Mouse (Mus musculus) limb, embryonic 13.5 days (tissue): ENCODE data around the gene Taar7e. TPM values are rescaled to one million over a fixed set of nuclear protein-coding genes. Genes with fewer than 3 reads are reported as not detected.
"Not testable (repeated sequence)": the region's sequence is repeated elsewhere in the genome, so short reads cannot be mapped to it uniquely, and the experiment has no call there.

Experiments
- ATAC-seq: fragments of 200-750 bp; cut with Nextera tagmentation; 2 replicates; pipeline ENCODE4 v1.8.0; 2017; ENCODE audit warnings: low read depth, moderate number of reproducible peaks, moderate TSS enrichment; ENCODE audit not compliant: low FRiP score
- H3K27ac ChIP-seq: fragments of 300-500 bp; sonication (generic); 2 replicates; pipeline ENCODE4 v1.5.1; 2015; ENCODE audit warnings: inconsistent platforms, mild to moderate bottlenecking, moderate library complexity
- H3K27me3 ChIP-seq: fragments of 300-500 bp; sonication (generic); 2 replicates; pipeline ENCODE4 v1.6.1; 2015; ENCODE audit warnings: mild to moderate bottlenecking, inconsistent platforms
- H3K36me3 ChIP-seq: fragments of 300-500 bp; sonication (generic); 2 replicates; pipeline ENCODE4 v1.6.1; 2015; ENCODE audit warnings: inconsistent platforms, mild to moderate bottlenecking, moderate library complexity
- H3K4me1 ChIP-seq: fragments of 300-500 bp; sonication (generic); 2 replicates; pipeline ENCODE4 v1.6.1; 2015; ENCODE audit warnings: inconsistent platforms
- H3K4me2 ChIP-seq: fragments of 300-500 bp; sonication (generic); replicated peaks from 2 replicates; pipeline ENCODE4 v1.6.1; 2015; ENCODE audit warnings: inconsistent platforms, mild to moderate bottlenecking, moderate library complexity
- H3K4me3 ChIP-seq: fragments of 300-500 bp; sonication (generic); 2 replicates; pipeline ENCODE4 v1.5.1; 2015; ENCODE audit warnings: moderate library complexity, mild to moderate bottlenecking, inconsistent platforms
- H3K9ac ChIP-seq: fragments of 300-500 bp; sonication (generic); 2 replicates; pipeline ENCODE4 v1.6.1; 2015; ENCODE audit warnings: mild to moderate bottlenecking, inconsistent platforms
- H3K9me3 ChIP-seq: fragments of 300-500 bp; sonication (generic); 2 replicates; pipeline ENCODE4 v1.6.1; 2016; ENCODE audit warnings: inconsistent platforms
- WGBS: fragments of 180-500 bp; shearing (Covaris S2); methylation state at CpG from one replicate; pipeline ENCODE4 v1.1.7; 2015; 5-methylcytosine and 5-hydroxymethylcytosine counted together
- polyA plus RNA-seq: library from polyadenylated mRNA; unstranded; fragments of >200 nt; fragmentation: Nextera tagmentation; extraction: Ambion mirVana; gene quantifications from 2 replicates; pipeline ENCODE4 v1.2.1, GENCODE M21; 2015

Gene Taar7e
- not detected in 2 replicates for polyA plus RNA-seq

DNA sequence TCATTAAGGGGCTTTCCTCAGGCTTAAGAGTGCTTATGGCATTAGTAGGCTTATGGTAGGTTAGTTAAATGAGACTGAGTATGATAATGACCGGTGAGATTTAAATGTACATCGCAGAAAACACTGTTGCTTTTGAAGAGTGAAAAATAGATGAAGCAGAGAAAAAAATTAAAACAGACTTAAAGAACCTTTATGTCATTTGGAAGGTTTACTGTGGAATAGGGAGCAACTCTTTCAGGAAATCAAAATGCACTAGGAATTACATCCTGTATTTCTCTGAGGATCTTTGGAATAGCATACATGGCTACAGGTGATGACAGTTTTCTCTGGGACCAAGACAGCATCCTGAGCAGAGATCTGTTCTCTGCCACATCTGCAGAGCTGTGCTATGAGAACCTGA is at the start of gene Taar7e:
Gene Taar7e, plus strand, starts transcription at position 301 of the 400 bp plus-strand sequence.
- H3K9me3 ChIP-seq, result no peaks in the 10 kb centered on the region
- H3K4me1 ChIP-seq, result no peaks in the 10 kb centered on the region
- no peaks in the 10 kb centered on the region for H3K27me3 ChIP-seq
- no peak within 1 kb of the TSS for H3K27ac ChIP-seq
- no peaks in the 10 kb centered on the region for H3K36me3 ChIP-seq
- no peak within 1 kb of the TSS for H3K4me3 ChIP-seq
- H3K9ac ChIP-seq, result no peak within 1 kb of the TSS
- 94% methylated on average over 2 of the region's 2 CpGs for WGBS
- no peak within 1 kb of the TSS for H3K4me2 ChIP-seq
- no peak for ATAC-seq

DNA sequence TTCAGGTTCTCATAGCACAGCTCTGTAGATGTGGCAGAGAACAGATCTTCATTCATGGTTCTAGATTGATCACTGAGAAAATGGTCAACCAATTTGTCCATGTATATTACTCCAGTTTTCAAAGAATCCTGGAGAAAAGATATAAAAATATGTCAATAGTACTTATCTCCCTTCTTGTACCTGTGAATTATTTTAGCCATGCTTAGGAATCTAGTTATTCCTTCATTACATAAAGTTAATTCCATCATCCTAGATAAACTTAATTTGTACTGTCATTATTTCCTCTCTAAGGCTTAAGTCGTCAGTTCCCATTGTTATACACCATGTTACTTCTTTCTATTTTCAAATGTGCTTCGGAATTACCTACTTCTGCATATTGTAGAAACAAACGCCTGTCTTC is 44.0 kb upstream of the Taar7e start, which contains the start of gene Taar7a:
Gene Taar7a, minus strand, starts transcription at position 101 of the 400 bp plus-strand sequence.
- Histone ChIP-seq H3K36me3 (no peaks in the 10 kb centered on the region), H3K27ac (no peak within 1 kb of the TSS), H3K9ac (no peak within 1 kb of the TSS), H3K4me3 (no peak within 1 kb of the TSS), H3K4me2 (no peak within 1 kb of the TSS), H3K27me3 (no peaks in the 10 kb centered on the region), H3K4me1 (no peaks in the 10 kb centered on the region), H3K9me3 (no peaks in the 10 kb centered on the region)
- ATAC-seq, result no peak
- 79% methylated on average over 3 of the region's 3 CpGs for WGBS

DNA sequence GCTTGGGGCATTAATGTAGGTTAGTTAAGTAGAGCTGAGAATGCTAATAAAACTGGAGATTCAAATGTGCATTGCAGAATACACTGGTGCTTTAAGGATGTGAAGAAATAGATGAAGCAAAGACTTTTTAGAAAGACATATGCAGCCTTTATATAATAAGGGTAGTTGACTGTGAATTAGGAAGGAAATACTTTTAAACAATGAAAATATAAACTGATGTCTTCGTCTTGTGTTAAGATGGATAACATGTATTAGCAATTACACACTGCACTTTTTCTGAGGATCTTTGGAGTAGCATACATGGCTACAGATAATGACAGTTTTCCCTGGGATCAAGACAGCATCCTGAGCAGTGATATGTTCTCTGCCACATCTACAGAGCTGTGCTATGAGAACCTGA is 37.8 kb upstream of the Taar7e start, which contains the start of gene Taar7b:
Gene Taar7b, plus strand, starts transcription at position 301 of the 400 bp plus-strand sequence.
- Histone ChIP-seq H3K4me2 (no peak within 1 kb of the TSS), H3K27ac (no peak within 1 kb of the TSS), H3K9me3 (no peaks in the 10 kb centered on the region), H3K36me3 (no peaks in the 10 kb centered on the region), H3K4me1 (no peaks in the 10 kb centered on the region), H3K9ac (no peak within 1 kb of the TSS), H3K4me3 (no peak within 1 kb of the TSS), H3K27me3 (no peaks in the 10 kb centered on the region)
- no peak for ATAC-seq
- WGBS, result 85% methylated on average over 1 of the region's 1 CpGs

DNA sequence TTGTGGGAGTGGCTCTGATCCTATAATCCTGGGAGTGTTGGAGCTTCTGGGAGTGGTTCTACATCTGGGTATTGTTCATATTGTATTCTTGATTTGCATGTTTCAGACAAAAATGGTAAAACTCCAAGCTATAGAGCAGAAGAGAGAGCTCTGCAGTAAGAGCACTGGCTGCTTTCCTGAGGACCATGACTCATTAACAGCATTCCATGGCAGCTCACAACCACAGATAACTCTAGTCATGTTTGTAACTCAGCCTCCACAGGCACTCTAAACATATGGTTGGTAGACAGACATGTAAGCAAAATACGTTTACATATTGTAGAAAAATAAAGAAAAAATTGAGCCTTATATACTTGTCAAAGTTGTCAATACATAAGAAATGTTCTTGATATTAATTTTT is 31.0 kb upstream of the Taar7e start:
- no peak for ATAC-seq
- no peak overlapping the region for H3K4me3 ChIP-seq
- no peaks in the 10 kb centered on the region for H3K36me3 ChIP-seq
- H3K9me3 ChIP-seq, result no peaks in the 10 kb centered on the region
- H3K9ac ChIP-seq, result no peak overlapping the region
- no peaks in the 10 kb centered on the region for H3K4me1 ChIP-seq
- H3K27me3 ChIP-seq, result no peaks in the 10 kb centered on the region
- 81% methylated on average over 1 of the region's 1 CpGs for WGBS
- no peak overlapping the region for H3K27ac ChIP-seq
- no peak overlapping the region for H3K4me2 ChIP-seq

DNA sequence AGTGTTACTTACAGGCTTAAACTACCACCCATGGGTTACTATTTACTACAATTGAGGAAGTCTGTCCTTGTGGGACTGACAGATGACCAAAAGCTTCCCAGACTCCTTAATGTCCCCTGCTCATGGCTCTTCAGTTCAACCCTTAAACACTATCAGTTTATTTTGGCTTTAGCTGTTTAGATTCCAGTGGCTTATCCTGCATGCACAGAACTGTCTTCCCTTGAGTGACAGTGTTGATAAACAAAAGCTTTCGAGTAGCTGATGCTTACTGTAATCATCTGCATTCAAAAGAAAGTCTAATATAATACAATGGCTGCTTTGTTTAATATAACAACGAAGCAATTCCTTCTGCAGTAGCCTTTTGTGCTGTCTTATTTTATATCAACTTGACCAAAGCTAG is 30.4 kb upstream of the Taar7e start:
- Histone ChIP-seq H3K4me2 (no peak overlapping the region), H3K27me3 (no peaks in the 10 kb centered on the region), H3K9ac (no peak overlapping the region), H3K4me1 (no peaks in the 10 kb centered on the region), H3K36me3 (no peaks in the 10 kb centered on the region), H3K4me3 (no peak overlapping the region), H3K27ac (no peak overlapping the region), H3K9me3 (no peaks in the 10 kb centered on the region)
- WGBS, result 67% methylated on average over 2 of the region's 2 CpGs
- ATAC-seq, result no peak

DNA sequence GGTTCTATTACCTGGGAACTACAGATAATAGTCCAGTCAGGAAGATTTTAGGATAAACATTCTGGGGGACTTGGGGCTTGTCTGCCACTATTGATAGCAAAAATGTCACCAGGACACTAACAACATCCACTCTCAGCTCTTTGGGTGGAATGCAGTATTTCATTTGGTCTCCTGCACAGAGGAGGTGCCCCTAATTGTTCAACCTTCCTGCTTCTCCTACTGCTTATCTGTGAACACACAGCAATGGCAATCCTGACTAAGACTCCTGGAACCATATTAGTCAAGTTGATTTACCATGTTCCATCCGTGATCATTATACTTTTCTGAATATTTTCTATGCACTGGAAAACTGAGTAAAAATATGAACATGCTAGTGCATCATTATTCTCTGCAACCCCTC is 29.3 kb upstream of the Taar7e start:
- Histone ChIP-seq H3K36me3 (no peaks in the 10 kb centered on the region), H3K4me2 (no peak overlapping the region), H3K9me3 (no peaks in the 10 kb centered on the region), H3K9ac (no peak overlapping the region), H3K27ac (no peak overlapping the region), H3K4me1 (no peaks in the 10 kb centered on the region), H3K27me3 (no peaks in the 10 kb centered on the region), H3K4me3 (no peak overlapping the region)
- no peak for ATAC-seq
- WGBS, result 89% methylated on average over 1 of the region's 1 CpGs

DNA sequence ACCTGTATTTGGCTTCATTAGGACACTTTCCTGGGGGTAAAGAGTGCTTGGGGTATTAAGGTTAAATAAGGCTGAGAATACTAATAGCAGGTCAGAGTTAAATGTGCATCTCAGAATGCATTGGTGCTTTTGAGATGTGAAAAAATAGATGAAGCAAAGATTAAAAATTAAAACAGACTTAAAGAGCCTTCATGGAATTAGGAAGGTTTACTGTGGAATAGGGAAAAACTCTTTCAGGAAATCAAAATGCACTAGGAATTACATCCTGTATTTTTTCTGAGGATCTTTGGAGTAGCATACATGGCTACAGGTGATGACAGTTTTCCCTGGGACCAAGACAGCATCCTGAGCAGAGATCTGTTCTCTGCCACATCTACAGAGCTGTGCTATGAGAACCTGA is 10.5 kb upstream of the Taar7e start, which contains the start of gene Taar7d:
Gene Taar7d, plus strand, starts transcription at position 301 of the 400 bp plus-strand sequence.
- no peaks in the 10 kb centered on the region for H3K4me1 ChIP-seq
- ATAC-seq, result no peak

DNA sequence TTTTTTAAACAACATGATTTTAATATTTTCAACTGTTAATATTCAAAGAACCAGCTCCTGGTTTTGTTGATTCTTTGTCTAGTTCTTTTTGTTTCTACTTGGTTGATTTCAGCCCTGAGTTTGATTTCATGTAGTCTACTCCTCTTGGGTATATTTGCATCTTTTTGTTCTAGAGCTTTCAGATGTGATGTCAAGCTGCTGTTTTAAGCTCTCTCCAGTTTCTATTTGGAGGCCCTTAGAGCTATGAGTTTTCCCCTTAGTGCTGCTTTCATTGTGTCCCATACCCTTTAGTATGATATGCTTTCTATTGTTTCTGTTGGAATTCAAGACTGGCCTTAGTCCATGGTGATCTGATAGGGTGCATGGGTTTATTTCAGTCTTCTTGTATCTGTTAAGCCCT is 6.1 kb upstream of the Taar7e start:
- no peaks in the 10 kb centered on the region for H3K27me3 ChIP-seq
- H3K36me3 ChIP-seq, result no peaks in the 10 kb centered on the region
- no peaks in the 10 kb centered on the region for H3K4me1 ChIP-seq
- H3K4me3 ChIP-seq, result no peak overlapping the region
- no peak overlapping the region for H3K4me2 ChIP-seq
- no peak overlapping the region for H3K27ac ChIP-seq
- H3K9ac ChIP-seq, result no peak overlapping the region
- ATAC-seq, result no peak
- no peaks in the 10 kb centered on the region for H3K9me3 ChIP-seq

More for the DNA sequence above, 10.5 kb upstream of the Taar7e start, which contains the start of gene Taar7d:
- Histone ChIP-seq H3K9ac (no peak within 1 kb of the TSS), H3K27me3 (no peaks in the 10 kb centered on the region), H3K27ac (no peak within 1 kb of the TSS), H3K9me3 (no peaks in the 10 kb centered on the region), H3K36me3 (no peaks in the 10 kb centered on the region), H3K4me2 (no peak within 1 kb of the TSS), H3K4me3 (no peak within 1 kb of the TSS)

DNA sequence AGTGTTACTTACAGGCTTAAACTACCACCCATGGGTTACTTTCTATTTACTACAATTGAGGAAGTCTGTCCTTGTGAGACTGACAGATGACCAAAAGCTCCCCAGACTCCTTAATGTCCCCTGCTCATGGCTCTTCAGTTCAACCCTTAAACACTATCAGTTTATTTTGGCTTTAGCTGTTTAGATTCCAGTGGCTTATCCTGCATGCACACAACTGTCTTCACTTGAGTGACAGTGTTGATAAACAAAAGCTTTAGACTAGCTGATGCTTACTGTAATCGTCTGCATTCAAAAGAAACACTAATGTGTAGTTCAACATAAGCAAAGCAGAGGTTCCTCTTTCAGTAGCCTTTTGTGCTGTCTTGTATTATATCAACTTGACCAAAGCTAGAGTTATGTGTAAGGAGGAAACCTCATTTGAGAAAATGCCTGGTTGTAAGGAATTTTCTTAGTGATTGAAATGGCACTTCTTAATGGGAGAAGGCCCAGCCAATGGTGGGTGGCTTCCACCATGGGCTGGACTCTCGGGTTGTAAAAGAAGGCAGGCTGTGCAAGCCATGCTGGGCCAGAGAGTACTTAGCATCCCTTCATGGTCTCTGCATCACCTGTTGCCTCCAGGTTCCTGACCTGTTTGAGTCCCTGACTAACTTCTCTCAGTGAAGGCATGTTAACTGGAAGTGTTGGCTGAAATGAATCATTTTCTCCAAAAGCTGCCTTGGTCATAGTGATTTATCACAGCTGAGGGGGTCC is 2.9 kb downstream of the Taar7e start:
- Histone ChIP-seq H3K4me1 (no peaks in the 10 kb centered on the region), H3K36me3 (no peaks in the 10 kb centered on the region), H3K9me3 (no peaks in the 10 kb centered on the region), H3K27me3 (no peaks in the 10 kb centered on the region), H3K9ac (no peak overlapping the region), H3K4me2 (no peak overlapping the region), H3K4me3 (no peak overlapping the region), H3K27ac (no peak overlapping the region)
- no peak for ATAC-seq
- WGBS, result 68% methylated on average over 2 of the region's 2 CpGs

DNA sequence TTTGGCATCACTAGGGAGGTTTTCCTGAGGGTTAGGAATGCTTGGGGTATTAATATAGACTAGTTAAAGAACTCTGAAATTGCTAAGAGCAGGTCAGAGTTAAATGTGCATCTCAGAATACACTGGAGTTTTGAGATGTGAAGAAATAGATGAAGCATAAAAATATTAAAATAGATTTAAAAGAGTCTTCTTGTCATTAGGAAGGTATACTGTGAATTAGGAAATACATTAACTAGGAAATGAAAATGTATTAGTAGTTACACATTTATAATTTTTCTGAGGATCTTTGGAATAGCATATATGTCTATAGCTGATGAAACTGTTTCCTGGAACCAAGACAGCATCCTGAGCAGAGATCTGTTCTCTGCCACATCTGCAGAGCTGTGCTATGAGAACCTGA is 11.8 kb downstream of the Taar7e start, which contains the start of gene Taar7f:
Gene Taar7f, plus strand, starts transcription at position 301 of the 400 bp plus-strand sequence.
- no peak for ATAC-seq
- H3K4me3 ChIP-seq, result no peak within 1 kb of the TSS
- no peak within 1 kb of the TSS for H3K9ac ChIP-seq
- no peaks in the 10 kb centered on the region for H3K4me1 ChIP-seq
- H3K27ac ChIP-seq, result no peak within 1 kb of the TSS
- H3K4me2 ChIP-seq, result no peak within 1 kb of the TSS
- H3K9me3 ChIP-seq, result no peaks in the 10 kb centered on the region
- no peaks in the 10 kb centered on the region for H3K27me3 ChIP-seq
- no peaks in the 10 kb centered on the region for H3K36me3 ChIP-seq

DNA sequence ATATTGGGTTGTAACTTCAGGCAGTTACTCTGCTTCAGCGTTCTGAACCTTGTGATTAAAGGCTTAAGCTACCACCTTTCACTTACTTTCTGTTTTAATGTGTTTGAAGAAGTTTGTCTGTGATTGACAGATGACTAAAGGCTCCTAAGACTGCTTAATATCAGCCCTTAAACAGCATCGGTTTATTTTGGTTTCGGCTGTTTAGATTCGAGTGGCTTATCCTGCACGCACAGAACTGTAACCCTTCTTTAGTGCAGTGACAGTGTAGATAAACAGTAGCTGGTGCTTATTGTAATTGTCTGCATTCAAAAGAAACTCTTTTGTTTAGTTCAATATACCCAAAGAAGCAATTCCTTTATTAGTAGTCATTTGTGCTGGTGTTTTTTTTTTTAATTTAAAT is 14.6 kb downstream of the Taar7e start:
- no peak overlapping the region for H3K4me3 ChIP-seq
- ATAC-seq, result no peak
- H3K9ac ChIP-seq, result no peak overlapping the region
- no peaks in the 10 kb centered on the region for H3K36me3 ChIP-seq
- H3K4me1 ChIP-seq, result no peaks in the 10 kb centered on the region
- H3K4me2 ChIP-seq, result no peak overlapping the region
- no peaks in the 10 kb centered on the region for H3K27me3 ChIP-seq
- H3K9me3 ChIP-seq, result no peaks in the 10 kb centered on the region
- no peak overlapping the region for H3K27ac ChIP-seq
- 68% methylated on average over 5 of the region's 5 CpGs for WGBS

DNA sequence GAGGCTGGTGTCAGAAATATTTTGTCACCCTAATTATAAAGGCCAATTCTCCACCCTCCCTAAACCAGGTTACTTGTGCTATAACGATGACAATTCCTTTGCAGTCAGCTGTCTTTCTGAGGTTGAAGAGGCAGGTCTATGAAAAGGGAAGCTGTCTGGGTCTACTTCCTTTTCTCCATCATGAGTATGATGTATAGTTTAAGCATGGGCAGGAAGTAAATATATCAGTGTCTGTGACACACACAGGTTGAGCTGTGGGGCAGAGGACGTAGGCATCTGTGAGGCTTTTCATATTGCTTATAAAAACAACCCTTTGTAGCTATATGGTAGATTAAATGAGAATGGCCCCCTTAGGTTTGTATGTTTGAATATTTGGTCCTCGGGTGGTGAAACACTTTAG is 21.6 kb downstream of the Taar7e start:
- H3K4me2 ChIP-seq, result no peak overlapping the region
- no peaks in the 10 kb centered on the region for H3K36me3 ChIP-seq
- WGBS, result 83% methylated on average over 3 of the region's 3 CpGs
- H3K9ac ChIP-seq, result no peak overlapping the region
- no peak overlapping the region for H3K4me3 ChIP-seq
- ATAC-seq, result no peak
- no peak overlapping the region for H3K27ac ChIP-seq
- no peaks in the 10 kb centered on the region for H3K4me1 ChIP-seq
- H3K9me3 ChIP-seq, result peaks cover 3% of the 10 kb centered on the region; the same call in 1 of the 2 replicates
- no peaks in the 10 kb centered on the region for H3K27me3 ChIP-seq

DNA sequence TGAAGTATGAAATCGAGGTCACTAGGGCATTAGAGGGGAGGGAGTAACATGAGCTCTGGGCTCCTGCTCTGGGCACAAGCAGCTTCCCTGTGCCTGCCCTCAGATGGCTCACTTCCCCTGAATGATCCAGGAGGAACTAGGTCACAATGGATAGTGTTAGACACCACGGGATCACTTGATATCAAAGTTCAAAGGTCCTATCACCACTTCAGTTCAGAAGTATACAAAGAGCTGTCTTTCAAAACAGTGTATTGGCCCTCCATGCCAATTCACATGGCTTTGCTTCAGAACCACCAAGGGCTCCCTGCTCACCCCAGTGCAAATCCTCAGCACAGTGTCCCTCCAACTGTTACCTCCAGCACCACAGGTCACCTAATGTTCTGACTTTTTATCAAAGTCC is 37.3 kb downstream of the Taar7e start:
- not testable (repeated sequence) for ATAC-seq, H3K27me3 ChIP-seq, H3K4me2 ChIP-seq, H3K4me3 ChIP-seq, H3K27ac ChIP-seq, H3K36me3 ChIP-seq, H3K9me3 ChIP-seq, H3K4me1 ChIP-seq, H3K9ac ChIP-seq
- 50% methylated on average over 2 of the region's 2 CpGs for WGBS
